ENCODE assay signal across 10 mouse cellular contexts in genomic region chr17:5321589-5322225, GRCm38 (mm10).
DNase-seq lines count a peak whose midpoint lies in the region; ATAC-seq and TF ChIP-seq lines count a peak whose summit lies in the region.
"Had no signal": no experiment of that assay in that cellular context is flagged by ENCODE, and none has a peak within 500 bp of the region (broad histone marks: within the 10 kb centered on the region; RNA-seq: fewer than 3 reads in every experiment).

No protein-coding gene starts in this region.

- no peak overlapping the region for H3K9ac ChIP-seq in heart, adult 2 months (ENCODE audit: low read depth, low read length)
- no peak overlapping the region for H3K9ac ChIP-seq in lung, embryonic 15.5 days

- ATAC-seq in lung, embryonic 15.5 days (ENCODE audit: borderline replicate concordance, extremely low read depth, low FRiP score, low TSS enrichment) = peak; percentile 32; the same call in 1 of the 2 replicates

- no peaks in the 10 kb centered on the region for H3K9me3 ChIP-seq in lung, embryonic 15.5 days

- no peak for DNase-seq in heart, adult 2 months
- DNase-seq in heart, adult 8-10 months (ENCODE audit: low spot score) = no peak
- no peak for DNase-seq in lung, postnatal 4 days
- DNase-seq in embryo, embryonic 11 days = peak; percentile 24
- DNase-seq in splenic B cell, adult 2 months (ENCODE audit: low read depth, low spot score) = peak; percentile 39
- no peak for DNase-seq in urinary bladder, postnatal 25 days (ENCODE audit: low spot score)
- DNase-seq in right cerebral cortex, adult 18-20 months = no peak
- DNase-seq: right cerebral cortex, postnatal 14 days had no signal

- 66% methylated on average over 8 of the region's 8 CpGs for WGBS in heart, adult 2 months
- 62% methylated on average over 8 of the region's 8 CpGs for WGBS in lung, embryonic 15.5 days

- no peaks in the 10 kb centered on the region for H3K27me3 ChIP-seq in heart, adult 2 months (ENCODE audit: control insufficient read depth, insufficient read depth, low read length)
- H3K27me3 ChIP-seq in lung, embryonic 15.5 days = no peaks in the 10 kb centered on the region
- no peaks in the 10 kb centered on the region for H3K27me3 ChIP-seq in splenic B cell, adult 2 months (ENCODE audit: control insufficient read depth, insufficient read depth, low read length, poor library complexity, severe bottlenecking)

- H3K4me2 ChIP-seq in lung, embryonic 15.5 days = no peak overlapping the region

- H3K79me2 ChIP-seq in heart, adult 2 months (replicated peaks; ENCODE audit: control insufficient read depth, insufficient read depth, low read length) = no peaks in the 10 kb centered on the region

- H3K36me3 ChIP-seq in heart, adult 2 months (ENCODE audit: control insufficient read depth, insufficient read depth, low read length) = no peaks in the 10 kb centered on the region
- H3K36me3 ChIP-seq in lung, embryonic 15.5 days = peaks cover 39% of the 10 kb centered on the region
- H3K36me3 ChIP-seq in splenic B cell, adult 2 months (ENCODE audit: control insufficient read depth, insufficient read depth, low read length, poor library complexity, severe bottlenecking) = peaks cover 23% of the 10 kb centered on the region

- H3K27ac ChIP-seq in heart, adult 2 months = no peak overlapping the region
- H3K27ac ChIP-seq in lung, embryonic 15.5 days = no peak overlapping the region; the same call in 1 of the 2 replicates
- H3K27ac ChIP-seq: macrophage had no signal

- no peak for TF ChIP-seq EP300 in heart, adult 2 months (IDR thresholded peaks at IDR 0.05; ENCODE audit: insufficient read depth, low read depth, low read length)

- TF ChIP-seq CTCF in heart, adult 2 months (IDR thresholded peaks at IDR 0.05) = peak; percentile 51

- H3K4me1 ChIP-seq in heart, adult 2 months (ENCODE audit: control insufficient read depth, insufficient read depth, low read length) = peaks cover 6% of the 10 kb centered on the region
- H3K4me1 ChIP-seq in lung, embryonic 15.5 days = peaks cover 30% of the 10 kb centered on the region

- no peak for TF ChIP-seq POLR2A in heart, adult 2 months (IDR thresholded peaks at IDR 0.05; ENCODE audit: insufficient read depth, low read depth, low read length)

- H3K4me3 ChIP-seq in heart, adult 2 months = no peak overlapping the region
- H3K4me3 ChIP-seq in lung, embryonic 15.5 days = no peak overlapping the region

- intact Hi-C loops in heart, adult 2 months (cut with DNase I) = no loop called here

Comparison
In these comparisons a context has a peak if more than half of its experiments do, and no peak if none do; other contexts are left out.
1. DNase-seq: peak in embryo, embryonic 11 days (single experiment) and splenic B cell, adult 2 months (single experiment); none in heart, adult 2 months (0 of 2), heart, adult 8-10 months (single experiment), lung, postnatal 4 days (0 of 2), urinary bladder, postnatal 25 days (single experiment) and right cerebral cortex, adult 18-20 months (single experiment).